Mouse (Mus musculus) erythroid progenitor cell, adult 5-6 weeks (primary cell): ENCODE results near the gene Arl6ip6. TPM values are rescaled to one million over a fixed set of nuclear protein-coding genes. Genes with fewer than 3 reads are reported as not detected.

Source experiments
- total RNA-seq, 2 experiments: library from RNA; stranded (forward) in 1 of 2; stranded (reverse) in 1 of 2; fragments of 150-400 nt in 1 of 2; fragments of 186-747, 209-891 nt in 1 of 2; gene quantifications; 2 replicates each; pipeline versions ENCODE4 v1.2.3 to v1.2.4; 2015 to 2017; ENCODE audit warnings: low replicate concordance in 2 of 2

Gene Arl6ip6
- total RNA-seq, 2 experiments from 2014 or later, result 32.6 to 60.8 TPM

Other genes with a start within 250 kb of the Arl6ip6 start
- gene Prpf40a, start 442 bp upstream of the Arl6ip6 start, total RNA-seq (2015; ENCODE audit: low replicate concordance), result 63.1 and 83.8 TPM in 2 replicates
- gene Prpf40a, start 442 bp upstream of the Arl6ip6 start, total RNA-seq (2017; ENCODE audit: low replicate concordance), result 80.0 and 130 TPM in 2 replicates